Mouse (Mus musculus) ZHBTc4 (cell line): ENCODE measurements at regions not wholly inside any gene's neighbourhood (a gene's known extent, or its start where the extent isn't known, plus 50 kb on each side); places are given as distances from the start of the nearest gene placed in this dataset.

Experiments used
- DNase-seq: peaks from one replicate; pipeline ENCODE4 v3.0.0-alpha.2; 2011; ENCODE audit warnings: low read depth, low spot score

- peak; percentile 74 for DNase-seq
Measured at GRCm38 (mm10) chr4:142641069-142641468, 401.9 kb upstream of the Kazn start.

DNA sequence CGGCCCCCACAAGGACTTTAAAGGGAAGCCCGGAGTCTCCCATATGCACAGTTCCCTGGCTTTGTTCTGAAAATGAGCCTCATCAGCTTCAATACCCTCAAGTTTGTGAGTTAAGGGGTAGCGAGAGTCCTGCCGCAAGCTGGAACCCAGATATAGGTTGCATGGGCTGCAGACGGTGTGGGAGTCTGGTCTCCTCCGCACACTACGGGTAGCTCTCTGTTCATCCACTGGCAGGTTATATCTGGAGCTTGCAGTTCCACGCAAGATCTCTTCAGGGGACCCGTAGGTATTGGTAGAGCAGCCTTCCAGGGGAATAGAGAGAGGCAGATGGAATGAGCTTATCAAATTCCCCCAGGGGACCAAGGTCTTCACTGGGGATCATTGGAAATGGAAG, 400.1 kb upstream of the Kazn start:
- no peak for DNase-seq

DNA sequence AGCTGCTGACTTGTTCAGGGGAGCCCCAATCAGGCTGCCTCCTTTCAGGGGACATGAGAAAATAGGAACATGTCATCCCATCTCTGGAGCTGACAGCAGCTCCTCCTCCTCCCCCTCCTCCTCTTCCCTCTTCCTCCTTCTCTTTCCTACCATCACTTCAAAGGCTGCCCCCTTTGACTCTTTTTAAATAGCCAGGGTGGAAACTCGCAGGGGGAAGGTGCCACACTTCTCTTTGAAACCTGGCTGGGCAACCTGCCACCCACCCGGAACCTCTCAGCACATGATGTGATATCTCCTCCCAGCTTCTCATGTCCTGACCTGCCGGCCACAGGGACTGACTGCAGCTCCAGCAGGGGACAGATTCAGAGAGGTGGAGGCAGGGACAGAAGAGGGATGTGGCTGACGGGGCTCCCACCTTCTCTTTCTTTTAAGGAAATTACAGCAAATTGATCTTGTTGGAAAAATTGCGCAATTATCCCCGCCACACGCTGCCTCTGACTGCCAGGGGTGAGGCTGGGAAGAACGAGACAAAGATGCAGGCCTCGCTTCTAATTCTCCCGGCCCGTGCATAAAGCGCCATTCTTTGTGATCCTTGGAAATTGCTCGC, 399.6 kb upstream of the Kazn start:
- no peak for DNase-seq

- no peak for DNase-seq
Measured at GRCm38 (mm10) chr4:142638057-142638456, 398.9 kb upstream of the Kazn start.

- DNase-seq: no peak
Measured at GRCm38 (mm10) chr4:142634398-142634797, 395.2 kb upstream of the Kazn start.

DNA sequence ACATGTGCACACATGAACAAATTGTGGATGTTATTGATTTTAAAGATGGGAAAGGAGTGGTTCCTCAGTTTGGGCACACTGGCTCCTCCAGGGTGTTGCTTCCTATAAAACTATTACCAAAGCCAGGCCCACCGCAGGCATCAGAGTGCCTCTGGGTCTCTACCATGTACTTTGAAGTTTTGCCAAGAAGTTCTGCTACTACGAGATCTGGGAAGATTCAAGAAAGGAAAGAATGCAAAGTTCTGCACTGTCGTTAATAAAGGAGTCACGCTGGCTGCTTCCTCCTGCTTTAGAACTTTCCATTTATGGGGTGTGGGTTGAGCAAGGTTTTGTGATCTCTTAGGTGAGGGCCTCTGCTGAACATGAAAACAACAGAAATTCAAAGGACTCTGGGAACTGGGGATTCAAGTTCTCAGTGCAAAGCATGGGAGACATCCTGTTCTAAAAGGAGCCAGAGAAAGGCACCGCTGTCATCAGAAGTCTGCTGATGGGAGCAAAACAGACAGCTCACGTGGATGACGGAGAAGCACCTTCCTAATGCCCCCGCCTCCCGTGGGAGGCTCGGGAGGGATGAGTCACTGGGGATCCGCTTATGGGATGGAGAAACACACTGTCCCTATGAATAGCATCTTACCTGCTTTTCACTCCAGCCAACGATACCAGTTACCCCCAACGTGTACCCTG, 394.6 kb upstream of the Kazn start:
- DNase-seq: no peak

DNA sequence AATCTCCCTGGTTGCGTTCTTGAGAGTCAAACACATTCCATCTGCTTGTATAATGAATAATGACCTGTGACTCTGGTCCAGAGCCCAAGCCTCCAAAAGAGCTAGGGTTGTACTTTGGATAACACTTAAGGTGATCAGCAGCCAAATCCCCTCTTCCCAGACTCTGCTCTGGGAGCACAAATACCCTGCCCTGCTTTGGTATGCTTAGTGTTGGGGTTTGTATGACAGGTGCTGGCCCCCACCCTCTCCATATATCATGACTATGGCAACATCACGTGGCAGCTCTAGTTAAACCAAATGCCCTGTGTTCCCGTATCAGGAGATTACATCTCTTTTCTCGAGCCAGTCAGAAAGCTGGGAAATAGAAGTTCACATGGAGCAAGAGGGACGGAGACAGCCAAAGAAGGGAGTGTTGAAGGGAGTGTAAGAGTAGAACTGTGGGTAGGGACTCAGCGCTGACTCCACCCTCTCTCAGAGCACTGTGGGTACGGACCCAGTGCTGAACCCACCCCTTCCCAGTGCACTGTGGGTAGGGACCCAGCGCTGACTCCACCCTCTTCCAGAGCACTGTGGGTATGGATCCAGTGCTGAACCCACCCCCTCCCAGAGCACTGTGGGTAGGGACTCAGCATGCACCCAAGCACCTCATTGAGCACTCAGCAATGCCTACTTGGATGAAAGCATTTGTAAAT, 387.4 kb upstream of the Kazn start:
- peak; percentile 51 for DNase-seq

DNA sequence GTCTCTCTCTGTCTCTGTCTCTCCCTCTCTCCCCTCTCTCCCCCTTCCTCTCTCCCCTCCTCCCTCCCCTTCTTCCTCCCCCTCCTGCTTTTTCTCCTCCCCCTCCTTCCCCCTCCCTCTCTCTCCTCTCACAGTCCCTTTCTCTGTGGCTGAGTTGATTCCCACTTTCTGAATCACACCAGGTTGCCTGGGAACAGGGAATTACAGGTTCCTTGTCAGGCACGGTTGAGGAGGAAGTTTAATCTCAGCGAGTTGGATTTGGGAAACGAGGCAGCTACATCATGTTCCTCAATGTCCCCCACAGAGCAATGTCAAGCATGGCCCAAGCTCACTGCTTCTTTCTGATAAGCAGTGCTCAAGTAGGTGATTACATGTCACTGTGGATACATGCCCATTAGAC, 386.3 kb upstream of the Kazn start:
- DNase-seq: no peak

DNA sequence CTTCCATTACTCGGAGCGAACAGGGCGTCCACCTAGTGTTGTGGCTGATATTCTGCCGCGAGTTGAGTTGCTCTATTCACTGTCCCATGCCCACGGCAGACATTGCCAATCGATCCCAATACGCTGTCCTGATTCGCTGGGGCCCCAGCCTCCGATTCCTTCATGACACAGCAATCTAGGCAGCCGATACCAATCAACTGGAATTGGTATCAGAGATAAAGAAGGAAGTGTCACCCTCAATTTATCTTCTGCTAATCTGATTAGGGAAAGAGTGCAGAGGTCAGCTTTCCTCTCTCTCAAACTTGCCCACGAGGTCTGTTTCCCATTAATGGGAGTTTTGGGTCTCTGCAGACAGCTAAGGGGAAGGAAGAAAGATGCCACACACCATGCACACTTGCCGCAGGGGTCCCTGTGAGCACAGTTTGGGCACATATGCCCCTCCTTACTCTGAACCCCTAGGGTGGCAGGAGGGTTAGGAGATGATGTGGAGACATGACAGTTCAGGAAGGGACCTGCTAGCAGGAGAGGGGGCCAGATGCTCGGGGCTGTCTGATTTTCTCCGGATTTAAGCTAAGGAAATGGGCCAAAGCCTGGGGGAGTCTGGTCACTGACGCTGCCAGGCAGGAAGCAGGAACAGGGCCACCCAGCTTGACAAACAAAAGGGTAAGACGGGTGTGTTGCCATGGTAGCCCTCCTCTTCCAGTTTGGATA, 383.1 kb upstream of the Kazn start:
- DNase-seq: no peak

DNA sequence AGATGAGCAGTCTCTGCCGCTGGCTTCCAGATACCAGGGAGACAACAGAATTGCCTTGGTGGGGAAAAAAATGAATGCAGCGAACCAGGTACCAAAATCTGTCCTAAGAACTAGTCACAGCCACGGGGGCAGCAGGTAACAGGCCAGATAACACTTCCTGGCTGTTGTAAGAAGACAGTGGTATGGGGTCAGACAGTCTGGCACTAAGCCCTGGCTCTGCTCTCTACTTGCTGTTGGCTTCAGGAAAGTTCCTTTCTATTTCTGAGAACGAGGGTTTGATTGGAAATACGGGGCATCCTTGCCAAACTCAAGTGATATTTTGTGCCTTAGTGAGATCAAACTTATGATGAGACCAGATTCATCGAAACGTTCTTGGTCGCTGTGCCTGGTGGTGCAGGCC, 380.2 kb upstream of the Kazn start:
- DNase-seq: no peak

- DNase-seq: no peak
Measured at GRCm38 (mm10) chr4:142618770-142619169, 379.6 kb upstream of the Kazn start.

GRCm38 (mm10) chr4:142617676-142618075, 378.5 kb upstream of the Kazn start:
- peak; percentile 71 for DNase-seq

DNA sequence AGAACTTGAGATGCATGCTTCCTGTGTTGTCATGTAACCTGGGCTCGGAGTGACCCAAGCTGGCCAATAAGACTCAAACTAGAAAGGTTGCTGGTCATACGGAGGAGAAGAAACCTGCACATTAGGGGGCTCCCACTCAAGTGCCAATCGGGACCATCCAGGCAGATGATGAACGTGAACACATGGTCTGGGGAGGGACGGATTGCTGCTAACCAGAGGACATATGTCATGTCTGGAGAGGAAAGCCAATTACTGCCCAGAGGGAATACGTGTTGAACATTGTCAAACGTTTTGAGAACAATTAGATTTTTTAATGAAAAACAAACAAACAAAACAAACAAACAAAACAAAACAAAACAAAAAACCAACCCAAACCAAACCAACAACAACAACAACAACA, 377.7 kb upstream of the Kazn start:
- no peak for DNase-seq

DNA sequence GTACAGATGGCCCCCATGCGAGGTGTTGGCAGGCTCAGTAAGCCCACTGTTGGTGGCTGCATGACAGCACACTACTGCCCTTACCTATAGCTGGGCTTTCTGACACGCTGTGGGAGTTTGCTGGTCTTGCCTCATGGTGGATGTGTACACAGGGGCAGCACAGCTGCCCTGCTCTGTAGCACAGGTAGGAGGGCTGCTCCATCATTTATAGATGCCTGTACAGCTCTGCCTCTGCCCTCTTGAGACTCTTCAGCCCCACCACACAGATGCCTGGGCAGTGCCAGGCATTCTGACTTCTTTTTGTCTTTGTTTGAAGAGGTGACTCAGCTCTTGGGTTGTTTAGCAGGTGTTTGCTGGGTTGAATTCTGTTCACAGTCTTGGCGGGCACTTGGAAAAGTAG, 365.9 kb upstream of the Kazn start:
- DNase-seq: no peak

- DNase-seq: no peak
Measured at GRCm38 (mm10) chr4:142597214-142597613, 358.0 kb upstream of the Kazn start.

GRCm38 (mm10) chr4:142589084-142589741, 350.0 kb upstream of the Kazn start:
- no peak for DNase-seq

DNA sequence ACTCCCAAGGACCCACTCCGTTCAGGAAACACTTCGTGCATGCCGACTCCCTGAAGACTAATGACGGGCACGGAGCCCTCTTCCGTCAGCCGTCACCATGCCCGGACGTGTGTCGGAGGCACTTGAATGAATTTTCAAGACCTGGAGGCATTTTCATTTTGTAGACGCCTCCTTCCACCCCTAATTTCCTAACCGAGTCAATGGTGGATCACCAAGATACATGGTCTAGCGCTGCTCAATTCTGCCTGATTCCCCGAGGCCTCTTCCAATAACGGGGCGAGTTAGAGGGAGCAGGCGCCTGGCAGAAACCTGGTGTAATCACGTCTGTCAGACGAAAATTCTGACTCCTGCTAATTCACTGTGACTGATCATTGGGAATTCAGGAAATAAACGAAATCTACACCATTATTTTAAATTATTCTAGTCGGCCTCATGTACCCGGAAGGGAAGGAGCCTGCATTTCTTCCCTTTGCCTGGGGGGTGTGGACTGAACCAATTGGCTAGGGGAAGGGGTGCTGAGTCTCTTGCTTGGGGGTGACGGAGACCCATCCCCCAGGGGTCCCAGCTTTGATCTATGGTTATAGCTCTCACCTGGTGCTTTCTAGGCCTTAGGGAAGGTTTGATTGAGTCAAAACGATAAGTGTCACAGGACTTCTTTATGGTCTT, 349.4 kb upstream of the Kazn start:
- DNase-seq: no peak

- DNase-seq: no peak
Measured at GRCm38 (mm10) chr4:142587345-142588035, 348.3 kb upstream of the Kazn start.

DNA sequence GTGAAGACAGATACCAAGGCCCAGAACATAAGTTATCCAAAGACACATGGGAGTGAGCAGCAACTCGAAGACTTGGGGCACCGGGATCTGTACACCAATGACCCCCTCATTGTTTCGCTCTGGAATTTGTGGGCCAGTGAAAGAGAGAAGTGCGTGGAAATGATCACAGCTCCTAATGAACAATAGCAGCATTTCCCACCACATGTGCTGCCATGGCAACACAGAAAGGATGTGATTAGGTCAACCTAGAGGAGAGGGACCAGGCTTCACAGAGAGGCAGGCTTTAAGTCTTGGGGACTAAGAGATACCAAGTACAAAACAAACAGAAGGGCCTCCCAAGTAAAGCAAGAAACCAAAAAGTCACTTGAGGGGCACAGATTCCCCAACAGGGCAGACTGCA, 339.3 kb upstream of the Kazn start:
- no peak for DNase-seq

- DNase-seq: no peak
Measured at GRCm38 (mm10) chr4:142577519-142577918, 338.3 kb upstream of the Kazn start.

GRCm38 (mm10) chr4:142574528-142574927, 335.3 kb upstream of the Kazn start:
- DNase-seq: no peak
